Mouse (Mus musculus) adrenal gland, postnatal 25 days (tissue): ENCODE data around the gene Dnm1l. TPM values are rescaled to one million over a fixed set of nuclear protein-coding genes. Genes with fewer than 3 reads are reported as not detected.
"Not testable (repeated sequence)": the region's sequence is repeated elsewhere in the genome, so short reads cannot be mapped to it uniquely, and the experiment has no call there.

Experiments used
- DNase-seq: peaks from one replicate; pipeline ENCODE4 v3.0.0; 2021; ENCODE audit warnings: mixed read lengths
- long read RNA-seq: library from polyadenylated mRNA; stranded (forward); transcript quantifications from one replicate; pipeline ENCODE4 v2.0.0, GENCODE M21; 2021
- total RNA-seq: library from RNA; stranded (reverse); gene quantifications from 2 replicates; pipeline ENCODE4 v1.2.3, GENCODE M21; 2021

Gene Dnm1l
- 74.9 and 76.0 TPM in 2 replicates for total RNA-seq
- long read RNA-seq, transcript Dnm1l-201 (18 exons, 3,951 nt) = major isoform, 29 of 78 reads
- long read RNA-seq, partial matches to known transcripts = 3 of 78 reads
- long read RNA-seq, other reads (novel, unspliced or antisense) = 46 of 78 reads

GRCm38 (mm10) chr16:16358481-16359100 is at the start of gene Dnm1l:
TSS of gene Dnm1l (minus strand) at chr16:16358959.
- DNase-seq = peak; percentile 94

DNA sequence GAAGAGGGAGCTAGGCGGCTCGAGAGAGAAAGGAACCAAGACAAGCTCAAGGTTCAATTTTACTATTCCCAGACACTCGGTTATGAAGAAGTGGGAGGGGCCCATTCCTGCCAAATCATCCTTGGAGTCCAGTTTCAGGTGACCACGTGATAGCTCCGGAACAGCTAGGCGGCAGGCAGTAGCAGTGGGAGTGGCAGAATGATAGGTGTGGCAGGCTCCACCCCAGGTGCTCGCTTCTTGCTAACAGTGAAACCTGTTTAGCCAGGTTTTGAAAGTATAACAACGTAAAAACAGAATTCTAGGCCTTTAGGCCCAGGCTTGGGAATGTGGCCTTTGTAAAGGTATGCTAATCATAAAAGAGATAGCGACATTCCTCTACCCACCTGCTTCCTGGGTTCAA is 8.5 kb upstream of the Dnm1l start:
- DNase-seq = not testable (repeated sequence)

GRCm38 (mm10) chr16:16359101-16359482 is 333 bp upstream of the Dnm1l start:
- DNase-seq = not testable (repeated sequence)

GRCm38 (mm10) chr16:16357908-16358307 is 851 bp downstream of the Dnm1l start:
- DNase-seq = no peak

- DNase-seq = no peak
These were observed 12.3 kb downstream of the Dnm1l start for GRCm38 (mm10) chr16:16346420-16346819.

DNA sequence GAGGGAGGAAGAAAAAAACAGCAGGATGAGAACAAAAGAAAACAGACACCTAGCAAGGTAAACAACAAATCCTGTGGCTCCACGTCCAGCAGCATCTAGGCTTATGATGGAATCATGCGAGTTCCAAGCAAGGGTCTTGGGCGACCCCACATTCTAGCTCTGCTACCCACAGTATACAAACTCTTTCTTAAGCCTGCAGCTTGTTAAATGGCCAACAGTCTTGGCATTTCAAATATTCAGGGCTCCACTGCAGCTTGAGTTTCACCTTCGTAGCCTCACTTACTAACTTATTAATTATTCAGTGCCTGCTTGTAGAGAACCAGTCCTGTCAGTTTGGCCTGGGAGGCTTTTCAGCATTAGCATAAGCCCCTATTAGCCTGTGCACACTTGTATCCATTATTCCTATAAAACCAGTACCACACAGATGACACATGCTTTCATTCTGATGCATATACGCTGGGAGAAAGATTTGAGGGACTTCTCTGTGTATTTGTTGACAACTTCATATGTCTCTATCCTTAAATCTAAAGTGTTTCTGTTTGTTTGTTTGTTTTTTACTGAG is 32.9 kb downstream of the Dnm1l start:
- DNase-seq = no peak

GRCm38 (mm10) chr16:16311319-16311718 is 47.4 kb downstream of the Dnm1l start:
- DNase-seq = no peak

DNA sequence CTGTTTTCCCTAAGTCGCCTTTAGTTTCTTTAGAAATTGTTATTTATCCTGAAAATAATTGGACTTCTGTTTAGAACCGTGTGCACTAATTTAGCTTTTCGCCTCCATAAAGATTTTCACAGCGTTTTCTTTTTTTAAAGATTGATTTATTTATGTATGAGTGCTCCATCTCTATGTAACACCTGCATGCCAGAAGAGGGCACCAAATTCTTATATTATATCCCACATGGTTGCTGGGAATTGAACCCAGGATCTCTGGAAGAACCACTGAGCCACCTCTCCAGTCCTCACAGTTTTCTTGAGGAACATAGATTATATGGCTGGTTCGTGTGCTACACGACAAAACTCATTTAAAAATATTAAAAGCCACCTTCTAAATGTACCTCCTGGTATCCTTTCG is 54.9 kb downstream of the Dnm1l start:
- no peak for DNase-seq

DNA sequence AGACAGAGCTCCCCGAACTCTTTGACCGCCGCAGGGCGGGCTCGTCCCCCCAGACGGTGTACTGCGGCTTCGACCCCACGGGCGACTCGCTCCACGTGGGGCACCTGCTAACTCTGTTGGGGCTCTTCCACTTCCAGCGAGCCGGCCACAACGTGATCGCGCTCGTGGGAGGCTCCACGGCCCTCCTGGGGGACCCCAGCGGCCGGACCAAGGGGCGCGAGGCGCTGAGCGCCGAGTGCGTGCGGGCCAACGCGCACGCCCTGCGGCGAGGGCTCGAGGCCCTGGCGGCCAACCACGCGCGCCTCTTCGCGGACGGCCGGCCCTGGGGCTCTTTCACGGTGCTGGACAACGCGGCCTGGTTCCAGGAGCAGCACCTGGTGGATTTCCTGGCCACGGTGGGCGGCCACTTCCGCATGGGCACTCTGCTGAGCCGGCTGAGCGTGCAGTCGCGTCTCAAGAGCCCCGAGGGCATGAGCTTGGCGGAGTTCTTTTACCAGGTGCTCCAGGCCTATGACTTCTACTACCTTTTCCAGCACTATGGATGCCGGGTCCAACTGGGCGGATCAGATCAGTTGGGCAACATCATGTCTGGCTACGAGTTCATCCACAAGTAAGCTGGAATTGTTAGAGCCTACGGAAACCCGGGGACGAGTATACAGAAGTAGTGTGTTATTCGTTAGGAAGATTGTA is 55.5 kb downstream of the Dnm1l start:
- peak; percentile 56 for DNase-seq

DNA sequence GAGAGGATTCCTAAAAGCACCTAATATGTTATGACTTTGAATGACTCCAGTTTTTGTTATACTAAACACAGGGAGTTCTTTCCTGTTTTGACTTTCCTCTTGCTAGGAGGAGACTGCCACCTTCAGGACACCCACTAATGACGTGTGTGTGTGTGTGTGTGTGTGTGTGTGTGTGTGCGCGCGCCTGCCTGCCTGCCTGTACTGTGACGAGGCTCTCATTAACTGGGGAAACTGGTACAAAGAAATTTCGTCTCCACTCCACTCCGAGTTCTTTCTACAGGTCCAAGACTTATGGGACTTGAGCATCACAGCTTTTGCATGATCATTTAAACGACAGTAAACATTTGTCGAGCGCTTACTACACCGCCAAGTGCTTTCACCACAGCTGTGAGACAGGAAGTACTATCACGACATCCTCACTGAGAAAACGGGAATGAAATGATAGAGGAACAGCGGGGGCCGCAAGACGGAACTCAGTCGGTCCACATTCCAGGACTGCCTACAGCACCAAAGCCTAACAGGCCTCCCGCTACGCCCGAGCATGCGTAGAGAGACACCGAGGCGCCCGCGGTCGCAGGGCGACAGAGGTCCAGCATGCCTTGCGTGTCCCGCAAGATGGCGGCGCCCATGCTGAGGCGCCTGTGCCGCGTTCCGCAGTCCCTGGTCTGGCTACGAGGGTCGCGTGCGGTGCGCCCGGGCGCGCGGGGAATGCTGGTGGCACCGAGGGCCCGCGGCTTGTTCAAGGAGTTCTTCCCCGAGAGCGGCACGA is 56.2 kb downstream of the Dnm1l start, which contains the start of gene Yars2:
Gene Yars2 (plus strand): TSS at position 597 of the 769 bp plus-strand sequence.
- DNase-seq = peak; percentile 93

- DNase-seq = no peak
These were observed 85.0 kb downstream of the Dnm1l start for GRCm38 (mm10) chr16:16273752-16274151.

DNA sequence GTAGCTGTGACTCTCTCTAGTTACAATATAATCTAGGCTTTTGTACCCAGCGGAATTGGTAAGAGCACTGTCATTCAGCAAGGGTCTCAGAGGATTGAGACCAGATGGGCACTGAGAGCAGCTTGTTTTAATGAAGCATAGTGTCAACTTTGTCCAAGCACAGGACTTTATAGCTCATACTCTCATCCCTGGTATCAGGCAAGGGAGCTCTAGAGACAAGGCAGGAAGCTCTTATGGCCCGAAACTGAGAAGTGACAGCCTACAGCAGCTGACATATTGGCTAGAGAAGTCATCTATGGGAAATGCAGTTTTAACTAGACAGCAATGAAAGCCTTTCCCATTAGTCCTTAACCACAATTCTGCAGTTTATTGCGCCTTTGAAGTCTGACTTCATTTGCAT is 85.8 kb downstream of the Dnm1l start:
- DNase-seq = no peak

- no peak for DNase-seq
These were observed 96.3 kb downstream of the Dnm1l start for GRCm38 (mm10) chr16:16262436-16262835.

Other genes starting within 250 kb of the Dnm1l start
- 2.0 and 2.2 TPM in 2 replicates for gene Pkp2, start 145.6 kb downstream of the Dnm1l start, total RNA-seq
- 29.0 and 30.6 TPM in 2 replicates for gene Yars2, start 56.0 kb downstream of the Dnm1l start, total RNA-seq
- 18.5 and 19.4 TPM in 2 replicates for gene Fgd4, start 241.6 kb upstream of the Dnm1l start, total RNA-seq